Mouse (Mus musculus): ENCODE results near the gene Tnfrsf8. TPM values are rescaled to one million over a fixed set of nuclear protein-coding genes. Genes with fewer than 3 reads are reported as not detected.

Tnfrsf8 gene
- polyA plus RNA-seq, 1 experiment from 2014 or later: not detected

DNA sequence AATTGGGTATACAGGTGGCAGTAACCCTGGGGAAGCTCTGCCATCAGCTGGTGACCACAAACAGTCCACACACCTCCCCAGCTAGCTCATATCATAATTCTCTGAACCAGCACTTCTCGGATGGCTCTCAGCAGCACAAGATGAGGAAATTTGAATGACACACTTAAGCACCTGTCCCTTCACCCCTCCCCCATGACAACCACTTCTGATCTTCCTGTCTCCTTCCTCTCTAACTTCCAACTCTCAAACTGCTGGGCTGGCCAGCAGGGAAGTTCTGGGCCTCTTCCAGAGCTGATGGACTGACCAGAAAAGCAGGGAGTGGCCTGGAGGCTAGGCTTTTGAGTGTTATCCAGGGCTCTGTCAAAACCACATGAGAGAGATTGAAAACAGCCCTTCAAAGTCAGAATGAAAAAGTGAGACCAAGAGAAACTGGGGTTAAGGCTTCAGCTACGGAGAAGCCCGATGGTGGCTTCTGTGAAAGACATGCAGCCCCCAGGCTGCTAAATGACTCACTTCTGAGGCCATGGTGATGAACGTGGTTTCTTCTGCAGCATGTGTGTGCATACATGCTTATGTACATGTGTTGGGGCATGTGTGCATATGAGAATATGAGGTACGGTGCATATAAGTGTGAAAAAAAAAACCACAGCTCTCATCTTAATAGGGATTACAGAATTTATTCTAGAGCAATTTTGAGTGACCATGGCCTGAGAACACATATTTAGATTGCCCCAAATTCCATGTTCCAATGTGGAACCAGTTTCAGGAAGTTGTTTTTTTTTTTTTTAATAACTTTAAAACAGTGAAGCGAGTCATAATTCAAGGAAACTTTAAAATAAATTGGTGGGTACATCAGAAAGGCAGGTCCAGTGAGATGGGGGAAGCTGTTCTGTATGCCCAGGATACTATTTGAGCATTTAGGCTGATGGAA lies 27.2 kb upstream of the Tnfrsf8 start:
- no peaks in the 10 kb centered on the region for H3K36me3 ChIP-seq (ENCODE audit: control insufficient read depth, insufficient read depth, low read length)
- H3K9ac ChIP-seq (ENCODE audit: low read length): no peak overlapping the region
- no peaks in the 10 kb centered on the region for H3K4me1 ChIP-seq (ENCODE audit: control insufficient read depth in 2 of 2, insufficient read depth in 2 of 2, low read length in 2 of 2)
- no peak overlapping the region for H3K4me3 ChIP-seq (ENCODE audit: control insufficient read depth in 1 of 2, insufficient read depth in 1 of 2, low read depth in 1 of 2, low read length in 2 of 2)
- H3K4me2 ChIP-seq (ENCODE audit: low read length): no peak overlapping the region
- no peaks in the 10 kb centered on the region for H3K27me3 ChIP-seq (ENCODE audit: control insufficient read depth, insufficient read depth, low read length)
- ATAC-seq (ENCODE audit: insufficient number of reproducible peaks, insufficient read depth, low FRiP score, low read depth): no peak
- no peaks in the 10 kb centered on the region for H3K9me3 ChIP-seq (ENCODE audit: control insufficient read depth, low read length)
- no peak overlapping the region for H3K27ac ChIP-seq (replicated peaks in 1 of 2; ENCODE audit: control insufficient read depth in 1 of 2, insufficient read depth in 1 of 2, low read depth in 2 of 2, low read length in 2 of 2)
- 72% methylated on average over 6 of the region's 6 CpGs for WGBS

GRCm38 (mm10) chr4:145337906-145338858 lies 23.2 kb upstream of the Tnfrsf8 start:
- no peak overlapping the region for H3K4me3 ChIP-seq (ENCODE audit: control insufficient read depth in 1 of 2, insufficient read depth in 1 of 2, low read depth in 1 of 2, low read length in 2 of 2)
- WGBS: 70% methylated on average over 9 of the region's 9 CpGs
- no peak overlapping the region for H3K27ac ChIP-seq (replicated peaks in 1 of 2; ENCODE audit: control insufficient read depth in 1 of 2, insufficient read depth in 1 of 2, low read depth in 2 of 2, low read length in 2 of 2)
- H3K9ac ChIP-seq (ENCODE audit: low read length): no peak overlapping the region
- H3K4me2 ChIP-seq (ENCODE audit: low read length): no peak overlapping the region
- H3K9me3 ChIP-seq (ENCODE audit: control insufficient read depth, low read length): 0 out of 2 replicates have a peak, but pooled peaks cover under 1% of the 10 kb centered on the region
- H3K4me1 ChIP-seq (ENCODE audit: control insufficient read depth in 2 of 2, insufficient read depth in 2 of 2, low read length in 2 of 2): no peaks in the 10 kb centered on the region
- H3K27me3 ChIP-seq (ENCODE audit: control insufficient read depth, insufficient read depth, low read length): no peaks in the 10 kb centered on the region
- no peaks in the 10 kb centered on the region for H3K36me3 ChIP-seq (ENCODE audit: control insufficient read depth, insufficient read depth, low read length)
- ATAC-seq (ENCODE audit: insufficient number of reproducible peaks, insufficient read depth, low FRiP score, low read depth): no peak

DNA sequence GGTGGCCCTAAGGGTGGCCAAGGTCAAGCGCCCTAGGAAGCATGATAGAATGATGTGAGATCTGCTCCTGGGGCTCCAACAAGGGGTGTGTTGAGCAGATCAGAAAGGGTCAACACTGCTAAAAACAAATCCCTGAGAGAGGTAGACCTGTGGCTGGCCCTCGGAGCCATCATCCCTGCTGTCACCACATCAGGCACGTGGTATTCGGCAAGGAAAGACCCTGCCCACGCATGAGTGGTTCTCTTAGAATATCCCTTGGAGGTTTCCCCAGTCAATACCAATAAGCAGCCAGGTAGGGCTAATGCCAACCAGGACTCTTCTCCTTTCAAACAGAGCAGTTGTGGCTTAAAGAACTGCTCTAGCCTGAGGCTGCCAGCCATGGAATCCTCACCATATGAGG lies 21.6 kb upstream of the Tnfrsf8 start:
- Histone ChIP-seq H3K36me3 (ENCODE audit: control insufficient read depth, insufficient read depth, low read length) (no peaks in the 10 kb centered on the region), H3K4me2 (ENCODE audit: low read length) (no peak overlapping the region), H3K27ac (replicated peaks in 1 of 2; ENCODE audit: control insufficient read depth in 1 of 2, insufficient read depth in 1 of 2, low read depth in 2 of 2, low read length in 2 of 2) (no peak overlapping the region), H3K4me1 (ENCODE audit: control insufficient read depth in 2 of 2, insufficient read depth in 2 of 2, low read length in 2 of 2) (no peaks in the 10 kb centered on the region), H3K9me3 (ENCODE audit: control insufficient read depth, low read length) (0 out of 2 replicates have a peak, but pooled peaks cover 2% of the 10 kb centered on the region), H3K9ac (ENCODE audit: low read length) (no peak overlapping the region), H3K4me3 (ENCODE audit: control insufficient read depth in 1 of 2, insufficient read depth in 1 of 2, low read depth in 1 of 2, low read length in 2 of 2) (no peak overlapping the region), H3K27me3 (ENCODE audit: control insufficient read depth, insufficient read depth, low read length) (no peaks in the 10 kb centered on the region)
- 71% methylated on average over 5 of the region's 5 CpGs for WGBS
- no peak for ATAC-seq (ENCODE audit: insufficient number of reproducible peaks, insufficient read depth, low FRiP score, low read depth)

- Histone ChIP-seq H3K4me1 (ENCODE audit: control insufficient read depth in 2 of 2, insufficient read depth in 2 of 2, low read length in 2 of 2) (no peaks in the 10 kb centered on the region), H3K36me3 (ENCODE audit: control insufficient read depth, insufficient read depth, low read length) (no peaks in the 10 kb centered on the region), H3K9ac (ENCODE audit: low read length) (no peak overlapping the region), H3K9me3 (ENCODE audit: control insufficient read depth, low read length) (0 out of 2 replicates have a peak, but pooled peaks cover 2% of the 10 kb centered on the region), H3K4me3 (ENCODE audit: control insufficient read depth in 1 of 2, insufficient read depth in 1 of 2, low read depth in 1 of 2, low read length in 2 of 2) (no peak overlapping the region), H3K27me3 (ENCODE audit: control insufficient read depth, insufficient read depth, low read length) (no peaks in the 10 kb centered on the region), H3K4me2 (ENCODE audit: low read length) (no peak overlapping the region), H3K27ac (replicated peaks in 1 of 2; ENCODE audit: control insufficient read depth in 1 of 2, insufficient read depth in 1 of 2, low read depth in 2 of 2, low read length in 2 of 2) (no peak overlapping the region)
- 57% methylated on average over 1 of the region's 1 CpGs for WGBS
- no peak for ATAC-seq (ENCODE audit: insufficient number of reproducible peaks, insufficient read depth, low FRiP score, low read depth)
These were observed 21.1 kb upstream of the Tnfrsf8 start for GRCm38 (mm10) chr4:145336019-145336418.

DNA sequence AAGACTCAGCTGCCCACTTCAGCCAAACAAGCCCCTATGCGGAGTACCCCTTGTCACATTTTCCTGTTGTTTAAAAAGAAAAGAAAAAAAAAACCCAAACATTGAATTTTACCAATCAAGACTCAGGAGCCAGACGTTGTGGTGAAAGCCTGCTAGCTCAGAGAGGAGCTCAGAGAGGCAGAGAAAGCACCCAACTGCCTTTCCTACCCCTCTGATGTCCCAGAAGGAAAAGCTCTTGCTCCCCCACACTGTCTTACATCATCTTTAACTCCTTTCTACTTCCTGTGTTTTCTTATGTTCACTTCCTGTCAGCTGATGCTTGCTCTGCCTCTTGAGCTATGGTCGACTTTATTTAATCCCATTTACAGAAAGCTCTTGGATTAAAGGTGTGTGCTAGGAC lies 8.7 kb upstream of the Tnfrsf8 start:
- Histone ChIP-seq H3K27ac (replicated peaks in 1 of 2; ENCODE audit: control insufficient read depth in 1 of 2, insufficient read depth in 1 of 2, low read depth in 2 of 2, low read length in 2 of 2) (no peak overlapping the region), H3K9me3 (ENCODE audit: control insufficient read depth, low read length) (no peaks in the 10 kb centered on the region), H3K4me1 (ENCODE audit: control insufficient read depth in 2 of 2, insufficient read depth in 2 of 2, low read length in 2 of 2) (no peaks in the 10 kb centered on the region), H3K4me2 (ENCODE audit: low read length) (no peak overlapping the region), H3K9ac (ENCODE audit: low read length) (no peak overlapping the region), H3K27me3 (ENCODE audit: control insufficient read depth, insufficient read depth, low read length) (no peaks in the 10 kb centered on the region), H3K36me3 (ENCODE audit: control insufficient read depth, insufficient read depth, low read length) (no peaks in the 10 kb centered on the region), H3K4me3 (ENCODE audit: control insufficient read depth in 1 of 2, insufficient read depth in 1 of 2, low read depth in 1 of 2, low read length in 2 of 2) (no peak overlapping the region)
- no peak for ATAC-seq (ENCODE audit: insufficient number of reproducible peaks, insufficient read depth, low FRiP score, low read depth)
- WGBS: 52% methylated on average over 3 of the region's 3 CpGs

DNA sequence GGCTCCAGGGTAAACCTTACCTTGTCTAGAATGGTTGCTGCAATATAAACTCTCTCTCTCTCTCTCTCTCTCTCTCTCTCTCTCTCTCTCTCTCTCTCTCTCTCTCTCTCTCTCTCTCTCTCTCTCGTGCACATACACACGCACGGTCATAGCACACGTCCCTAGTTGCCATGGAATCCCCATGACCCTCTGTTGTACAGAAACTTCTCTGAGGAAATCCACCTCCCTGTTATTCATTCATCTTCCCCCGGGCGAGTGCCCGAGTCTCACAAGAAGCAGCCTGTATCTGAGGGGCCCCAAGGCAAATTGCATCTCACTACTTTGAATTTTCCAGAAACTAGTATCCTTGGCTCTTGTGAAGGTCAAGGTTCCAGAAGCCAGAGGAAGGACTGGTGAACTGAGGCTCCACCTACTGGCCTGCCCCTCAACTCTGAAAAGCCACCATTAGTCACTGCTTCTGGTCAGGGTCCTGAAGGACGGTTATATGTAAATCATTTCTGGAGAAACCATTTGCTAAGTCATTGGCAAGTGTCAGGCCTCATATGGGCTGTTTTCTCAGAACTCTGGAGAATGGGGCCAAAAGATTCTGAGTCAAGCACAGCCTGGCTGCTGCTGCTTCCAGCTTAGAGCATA lies 8.1 kb upstream of the Tnfrsf8 start:
- no peak overlapping the region for H3K9ac ChIP-seq (ENCODE audit: low read length)
- H3K4me1 ChIP-seq (ENCODE audit: control insufficient read depth in 2 of 2, insufficient read depth in 2 of 2, low read length in 2 of 2): no peaks in the 10 kb centered on the region
- H3K4me3 ChIP-seq (ENCODE audit: control insufficient read depth in 1 of 2, insufficient read depth in 1 of 2, low read depth in 1 of 2, low read length in 2 of 2): no peak overlapping the region
- H3K36me3 ChIP-seq (ENCODE audit: control insufficient read depth, insufficient read depth, low read length): no peaks in the 10 kb centered on the region
- no peak for ATAC-seq (ENCODE audit: insufficient number of reproducible peaks, insufficient read depth, low FRiP score, low read depth)
- H3K27me3 ChIP-seq (ENCODE audit: control insufficient read depth, insufficient read depth, low read length): no peaks in the 10 kb centered on the region
- 74% methylated on average over 8 of the region's 8 CpGs for WGBS
- H3K9me3 ChIP-seq (ENCODE audit: control insufficient read depth, low read length): no peaks in the 10 kb centered on the region
- no peak overlapping the region for H3K4me2 ChIP-seq (ENCODE audit: low read length)
- no peak overlapping the region for H3K27ac ChIP-seq (replicated peaks in 1 of 2; ENCODE audit: control insufficient read depth in 1 of 2, insufficient read depth in 1 of 2, low read depth in 2 of 2, low read length in 2 of 2)

DNA sequence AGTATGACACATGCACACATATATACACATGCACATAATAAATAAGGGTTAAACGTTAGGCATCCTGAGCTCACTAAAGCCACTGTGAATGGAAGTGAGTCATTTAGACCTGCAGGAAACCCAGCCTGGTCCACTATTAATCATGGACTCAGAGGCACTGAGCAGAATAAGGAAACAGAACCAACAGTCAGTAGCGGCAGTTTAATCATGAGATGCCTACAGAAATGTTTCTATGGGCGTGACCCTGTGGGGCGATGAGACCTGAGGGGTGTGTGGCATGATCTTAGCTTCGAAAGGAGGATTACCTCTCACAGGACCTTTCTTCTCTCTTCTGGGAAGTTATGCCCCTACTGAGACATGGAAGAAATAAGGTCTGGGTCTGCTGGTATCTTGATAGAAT lies 7.2 kb upstream of the Tnfrsf8 start:
- ATAC-seq (ENCODE audit: insufficient number of reproducible peaks, insufficient read depth, low FRiP score, low read depth): no peak
- H3K4me2 ChIP-seq (ENCODE audit: low read length): no peak overlapping the region
- 78% methylated on average over 5 of the region's 5 CpGs for WGBS

More for the DNA sequence above, 7.2 kb upstream of the Tnfrsf8 start:
- Histone ChIP-seq H3K4me1 (ENCODE audit: control insufficient read depth in 2 of 2, insufficient read depth in 2 of 2, low read length in 2 of 2) (no peaks in the 10 kb centered on the region), H3K27ac (replicated peaks in 1 of 2; ENCODE audit: control insufficient read depth in 1 of 2, insufficient read depth in 1 of 2, low read depth in 2 of 2, low read length in 2 of 2) (no peak overlapping the region), H3K9ac (ENCODE audit: low read length) (no peak overlapping the region), H3K27me3 (ENCODE audit: control insufficient read depth, insufficient read depth, low read length) (no peaks in the 10 kb centered on the region), H3K4me3 (ENCODE audit: control insufficient read depth in 1 of 2, insufficient read depth in 1 of 2, low read depth in 1 of 2, low read length in 2 of 2) (no peak overlapping the region), H3K9me3 (ENCODE audit: control insufficient read depth, low read length) (no peaks in the 10 kb centered on the region), H3K36me3 (ENCODE audit: control insufficient read depth, insufficient read depth, low read length) (no peaks in the 10 kb centered on the region)

All from heart, embryonic 14.5 days (tissue).